Mouse (Mus musculus) G1E (cell line): ENCODE data around the gene Zbed4.
"Not testable (repeated sequence)": the region's sequence is repeated elsewhere in the genome, so short reads cannot be mapped to it uniquely, and the experiment has no call there.

Experiments used
- CTCF ChIP-seq: IDR thresholded peaks from 2 replicates; pipeline ENCODE4 v1.5.1; 2012; ENCODE audit warnings: low read depth, low read length, inconsistent platforms, mixed read lengths
- GATA1 ChIP-seq: IDR thresholded peaks from 2 replicates; pipeline ENCODE4 v1.6.1; 2012; ENCODE audit warnings: borderline replicate concordance, low read length, inconsistent platforms, mixed read lengths
- TAL1 ChIP-seq: conservative IDR thresholded peaks from 2 replicates; pipeline ENCODE4 v1.6.1; 2012; ENCODE audit warnings: low read depth, low read length, inconsistent platforms, mixed read lengths

DNA sequence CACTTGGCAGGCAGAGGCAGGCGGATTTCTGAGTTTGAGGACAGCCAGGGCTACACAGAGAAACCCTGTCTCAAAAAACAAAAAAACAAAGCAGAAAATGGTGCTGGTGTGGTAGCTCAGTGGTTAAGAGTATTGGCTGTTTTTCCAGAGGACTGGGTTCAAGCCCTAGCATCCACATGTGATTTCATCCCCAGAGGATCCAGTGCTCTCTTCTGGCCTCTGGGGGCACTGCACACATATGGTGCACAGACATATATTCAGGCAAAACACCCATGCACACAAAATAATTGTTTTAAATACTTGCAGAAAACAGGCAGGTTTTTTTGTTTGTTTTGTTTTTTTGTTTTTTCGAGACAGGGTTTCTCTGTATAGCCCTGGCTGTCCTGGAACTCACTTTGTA, 14.7 kb downstream of the Zbed4 start:
- not testable (repeated sequence) for TF ChIP-seq CTCF, GATA1, TAL1
